Mouse (Mus musculus): ENCODE measurements around the gene Tsfm.
"Not testable (repeated sequence)": the region's sequence is repeated elsewhere in the genome, so short reads cannot be mapped to it uniquely, and the experiment has no call there.

The Tsfm gene

GRCm38 (mm10) chr10:127030336-127031296 lies at the start of gene Tsfm:
Tsfm (minus strand) TSS chr10:127030840.
- peak; percentile 91 to 95 for DNase-seq (ENCODE audit: low spot score in 2 of 2)

DNA sequence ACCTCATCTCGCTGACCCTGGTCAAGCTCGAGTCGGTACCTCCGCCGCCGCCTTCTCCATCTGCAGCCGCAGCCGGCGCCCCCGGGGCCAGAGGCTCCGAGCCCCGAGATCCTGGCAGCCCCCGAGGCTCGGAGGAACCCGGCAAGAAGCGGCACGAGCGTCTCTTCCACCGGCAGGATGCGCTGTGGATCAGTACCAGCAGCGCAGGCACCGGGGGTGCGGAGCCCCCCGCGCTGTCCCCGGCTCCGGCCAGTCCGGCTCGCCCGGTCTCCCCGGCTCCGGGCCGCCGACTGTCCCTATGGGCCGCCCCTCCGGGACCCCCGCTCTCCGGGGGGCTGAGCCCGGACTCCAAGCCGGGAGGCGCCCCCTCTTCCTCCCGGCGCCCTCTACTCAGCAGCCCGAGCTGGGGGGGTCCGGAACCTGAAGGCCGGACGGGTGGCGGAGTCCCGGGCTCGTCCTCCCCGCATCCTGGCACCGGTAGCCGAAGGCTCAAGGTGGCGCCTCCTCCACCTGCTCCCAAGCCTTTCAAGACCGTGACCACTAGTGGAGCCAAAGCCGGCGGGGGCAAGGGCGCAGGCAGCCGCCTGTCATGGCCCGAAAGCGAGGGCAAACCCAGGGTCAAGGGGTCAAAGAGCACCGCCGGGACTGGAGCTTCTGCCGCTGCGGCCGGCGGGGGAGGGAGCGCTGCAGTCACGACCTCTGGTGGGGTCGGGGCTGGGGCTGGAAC lies 49.2 kb upstream of the Tsfm start:
- DNase-seq (ENCODE audit: low spot score in 2 of 2), result no peak

DNA sequence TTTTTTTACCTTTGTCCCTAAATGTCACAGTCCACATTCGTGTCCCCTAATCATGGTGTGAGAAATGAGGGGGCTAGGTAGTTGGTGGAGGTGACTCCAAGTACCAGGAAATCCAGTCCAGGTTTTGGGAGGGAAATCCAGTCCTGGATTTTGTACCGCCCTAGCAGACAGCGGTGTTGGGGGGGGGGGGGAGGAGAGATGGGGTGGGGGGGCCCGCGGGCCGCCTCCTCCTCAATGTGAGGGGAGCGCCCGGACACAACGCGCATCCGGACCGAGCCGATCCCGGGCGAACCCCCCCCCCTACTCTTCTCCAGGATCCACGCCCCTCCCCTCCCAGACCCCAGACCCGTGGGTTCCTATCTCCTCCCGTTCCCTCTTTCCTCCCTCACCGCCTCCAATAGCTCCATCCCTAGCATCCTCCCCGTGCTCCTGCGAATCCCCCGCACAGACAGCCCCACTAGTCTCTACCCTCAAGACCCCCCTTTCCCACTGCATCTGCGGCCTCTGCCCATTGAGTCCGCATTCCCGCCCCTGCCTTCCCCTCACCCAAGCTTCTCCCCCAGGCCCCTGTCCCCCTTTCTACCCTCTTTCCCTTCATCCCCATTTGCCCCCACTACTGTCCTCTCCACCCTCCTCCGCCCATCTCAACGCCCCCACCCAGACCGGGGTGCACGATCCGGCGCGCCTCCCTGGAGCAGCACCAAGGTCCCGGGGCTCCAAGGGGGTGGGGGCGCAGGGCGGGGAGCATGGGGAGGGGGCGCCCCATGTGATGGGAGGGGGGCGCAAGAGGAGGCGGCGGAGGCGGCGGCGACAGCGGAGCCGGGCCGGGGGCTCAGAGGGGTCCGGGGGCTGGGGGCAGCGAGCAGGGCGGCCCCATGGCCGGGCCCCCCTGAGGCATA lies 48.3 kb upstream of the Tsfm start:
- DNase-seq (ENCODE audit: low spot score in 2 of 2), result no peak

DNA sequence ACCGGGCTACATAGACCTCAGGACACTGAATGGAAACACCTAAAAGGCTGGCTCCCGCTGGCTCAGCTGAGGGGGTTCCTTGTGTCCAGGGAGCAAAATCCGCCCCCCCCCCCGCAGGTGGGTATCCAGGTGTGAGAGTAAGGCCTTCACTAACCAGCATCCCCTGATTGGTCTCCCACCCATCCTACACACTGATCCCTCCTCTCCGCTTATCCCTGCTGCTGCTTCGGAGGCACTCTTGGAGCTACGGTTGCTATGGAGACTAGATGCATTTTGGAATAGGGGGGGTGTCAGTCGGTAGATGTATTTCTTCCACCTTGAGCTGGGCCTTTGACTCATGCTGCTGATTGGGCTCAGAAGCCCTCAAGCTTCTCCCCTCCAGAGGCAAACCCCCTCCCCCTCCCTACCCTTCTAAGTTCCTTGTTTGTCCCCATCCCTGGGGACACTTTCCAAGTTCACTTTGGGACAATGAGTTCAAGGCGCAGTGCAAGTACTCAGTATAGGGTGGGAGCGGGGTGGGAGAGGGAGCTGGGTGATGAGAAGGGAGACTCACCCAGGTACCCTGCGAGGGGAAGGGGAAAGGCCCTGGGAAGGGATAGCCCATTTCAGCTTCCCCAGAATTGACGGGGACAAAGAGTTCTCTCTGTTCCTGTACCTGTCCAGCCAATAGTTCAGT lies 47.5 kb upstream of the Tsfm start:
- DNase-seq (ENCODE audit: low spot score in 2 of 2), result no peak

DNA sequence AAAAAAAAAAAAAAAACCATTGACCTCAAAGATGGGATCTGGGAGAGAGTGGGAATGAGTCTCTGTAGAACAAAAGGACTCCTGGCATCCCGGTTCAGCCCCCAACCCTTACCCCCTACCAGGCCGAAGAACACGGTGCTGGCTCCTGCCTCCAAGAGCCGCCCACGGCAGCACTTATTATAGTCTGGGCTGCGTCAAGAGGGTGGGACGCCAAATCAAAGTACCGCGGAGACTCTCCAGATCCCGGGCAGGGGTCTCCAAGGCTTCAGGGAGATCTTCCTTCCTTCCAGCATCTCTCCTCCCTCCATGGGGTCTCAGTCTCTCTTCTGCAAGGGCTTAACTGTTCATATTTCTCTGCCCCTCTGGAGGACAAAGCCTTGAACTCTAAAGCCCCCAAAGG lies 46.9 kb upstream of the Tsfm start:
- no peak for DNase-seq (ENCODE audit: low spot score in 2 of 2)

GRCm38 (mm10) chr10:127076082-127076481 lies 45.4 kb upstream of the Tsfm start:
- peak in 1 of 2 experiments; percentile 64 for DNase-seq (ENCODE audit: low spot score in 2 of 2)

- DNase-seq (ENCODE audit: low spot score in 2 of 2), result no peak
Measured at GRCm38 (mm10) chr10:127075651-127076050, 45.0 kb upstream of the Tsfm start.

DNA sequence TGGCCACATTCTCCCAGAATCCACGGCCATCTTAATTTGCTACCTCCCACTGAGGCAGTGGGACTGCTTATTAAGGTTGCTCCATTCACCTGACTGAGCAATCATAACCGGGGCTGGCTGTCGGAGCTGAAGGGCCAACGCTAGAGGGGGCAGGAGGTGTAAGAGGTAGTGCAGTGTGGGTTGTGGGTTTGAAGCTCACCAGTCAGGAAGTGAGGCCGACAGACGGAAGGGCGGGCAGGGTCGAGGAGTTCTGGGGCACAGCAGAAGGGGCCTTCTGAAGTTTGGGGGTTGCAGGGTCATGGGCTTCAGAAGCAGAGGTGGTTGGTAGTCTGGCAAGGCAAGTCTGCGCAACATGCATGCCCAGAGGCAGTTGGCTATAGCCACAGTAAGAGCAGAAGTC lies 44.4 kb upstream of the Tsfm start, which contains the start of gene Agap2:
Gene Agap2, plus strand, starts transcription at position 205 of the 400 bp plus-strand sequence.
- DNase-seq (ENCODE audit: low spot score in 2 of 2), result peak; percentile 56 to 79

DNA sequence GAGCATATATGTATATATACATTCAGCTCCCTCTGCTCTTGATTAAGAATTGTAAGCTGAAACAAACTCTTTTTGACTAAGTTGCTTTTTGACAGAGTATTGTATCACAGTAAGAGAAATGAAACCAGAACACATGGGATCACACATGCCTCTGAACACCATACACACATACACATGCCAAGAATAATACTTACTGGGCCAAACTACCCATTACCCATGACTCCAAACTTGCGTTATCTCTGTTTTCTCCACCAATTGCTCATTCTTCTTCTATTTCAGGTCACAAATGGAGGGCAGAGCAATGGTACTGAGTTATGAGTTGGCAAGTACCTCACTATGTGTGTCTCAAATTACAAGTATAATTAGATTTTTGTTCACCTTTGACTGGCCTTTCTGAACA lies 43.3 kb upstream of the Tsfm start:
- no peak for DNase-seq (ENCODE audit: low spot score in 2 of 2)

- not testable (repeated sequence) for DNase-seq (ENCODE audit: low spot score in 2 of 2)
Measured at GRCm38 (mm10) chr10:127072969-127073368, 42.3 kb upstream of the Tsfm start.

GRCm38 (mm10) chr10:127072270-127072669 lies 41.6 kb upstream of the Tsfm start:
- not testable (repeated sequence) for DNase-seq (ENCODE audit: low spot score in 2 of 2)

GRCm38 (mm10) chr10:127071203-127071602 lies 40.6 kb upstream of the Tsfm start:
- DNase-seq (ENCODE audit: low spot score in 2 of 2), result no peak

GRCm38 (mm10) chr10:127070190-127071121 lies 39.8 kb upstream of the Tsfm start, which contains the start of gene Tspan31:
Tspan31 (minus strand) TSS chr10:127070264.
- DNase-seq (ENCODE audit: low spot score in 2 of 2), result peak; percentile 40 to 76

DNA sequence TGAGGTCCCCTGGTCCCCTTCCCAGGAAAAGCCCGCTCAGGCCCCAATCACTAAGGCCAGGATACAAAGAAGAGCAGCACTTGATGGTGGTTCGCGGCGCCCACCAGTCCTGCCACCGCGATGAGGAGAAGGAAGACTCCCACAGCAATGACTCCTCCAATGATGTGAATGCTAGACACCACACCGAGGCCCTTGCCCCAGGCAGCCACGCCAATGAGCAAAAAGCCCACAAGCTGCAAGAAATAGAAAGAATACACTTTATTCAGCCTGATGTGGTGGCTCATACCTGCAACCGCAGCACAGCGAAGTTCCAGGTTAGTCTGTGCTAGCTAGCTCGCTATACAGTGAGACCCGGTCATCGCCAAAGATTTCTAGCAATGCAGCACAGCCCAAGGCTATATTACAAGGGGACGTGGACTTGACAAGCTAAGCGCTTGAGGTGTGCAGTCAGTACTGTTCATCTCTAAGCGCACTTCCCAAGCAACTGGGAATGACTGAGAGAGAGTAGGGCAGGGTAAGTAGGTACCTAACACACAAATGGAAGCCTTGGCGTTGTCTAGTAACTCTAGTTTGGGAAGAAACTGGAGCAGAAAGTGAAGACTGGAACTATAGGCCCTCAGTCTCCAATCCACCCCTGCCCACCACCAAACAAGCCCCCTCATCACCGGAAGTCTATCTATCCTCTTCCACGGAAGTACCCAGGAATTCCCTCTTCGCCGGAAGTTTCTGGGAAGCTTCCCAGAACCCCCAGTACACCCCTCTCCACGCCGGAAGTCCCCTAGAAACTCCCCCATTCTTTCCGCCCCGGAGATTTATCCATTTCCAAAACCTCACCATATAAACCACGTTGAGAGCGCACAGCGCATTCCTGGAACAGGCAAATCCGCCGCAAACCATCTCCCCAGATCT lies 38.9 kb upstream of the Tsfm start:
- DNase-seq (ENCODE audit: low spot score in 2 of 2), result no peak

DNA sequence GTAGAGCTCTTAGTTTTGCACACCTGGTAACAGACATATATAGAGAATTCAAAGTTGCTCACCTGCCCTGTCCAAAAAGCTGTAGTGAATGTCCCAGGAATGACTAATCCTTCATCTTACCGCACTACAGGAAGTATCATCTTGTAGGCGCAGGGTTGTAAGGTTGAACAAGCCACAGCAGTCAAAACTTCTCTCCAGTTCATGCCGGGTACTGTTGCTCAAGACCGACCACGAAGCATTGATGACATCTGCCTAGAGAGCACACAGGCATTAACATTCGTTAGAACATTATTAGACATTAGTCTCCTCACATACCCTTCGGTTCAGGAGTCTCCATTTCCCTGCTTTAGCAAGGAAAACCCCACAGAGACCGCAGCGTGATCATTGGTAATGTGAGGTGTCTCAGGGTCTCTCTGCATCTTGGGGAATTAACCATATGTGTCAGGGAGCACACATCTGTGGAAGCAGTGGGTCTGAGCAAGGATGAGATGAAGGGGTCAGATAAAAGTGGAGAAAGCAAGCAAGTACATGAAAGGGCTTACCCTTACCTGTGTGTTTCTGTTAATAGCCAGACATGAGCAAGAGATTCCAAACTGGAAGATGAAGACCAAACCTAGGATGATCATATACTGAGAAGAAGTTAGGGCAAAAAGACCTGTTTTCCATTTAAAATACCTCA lies 37.9 kb upstream of the Tsfm start:
- no peak for DNase-seq (ENCODE audit: low spot score in 2 of 2)

DNA sequence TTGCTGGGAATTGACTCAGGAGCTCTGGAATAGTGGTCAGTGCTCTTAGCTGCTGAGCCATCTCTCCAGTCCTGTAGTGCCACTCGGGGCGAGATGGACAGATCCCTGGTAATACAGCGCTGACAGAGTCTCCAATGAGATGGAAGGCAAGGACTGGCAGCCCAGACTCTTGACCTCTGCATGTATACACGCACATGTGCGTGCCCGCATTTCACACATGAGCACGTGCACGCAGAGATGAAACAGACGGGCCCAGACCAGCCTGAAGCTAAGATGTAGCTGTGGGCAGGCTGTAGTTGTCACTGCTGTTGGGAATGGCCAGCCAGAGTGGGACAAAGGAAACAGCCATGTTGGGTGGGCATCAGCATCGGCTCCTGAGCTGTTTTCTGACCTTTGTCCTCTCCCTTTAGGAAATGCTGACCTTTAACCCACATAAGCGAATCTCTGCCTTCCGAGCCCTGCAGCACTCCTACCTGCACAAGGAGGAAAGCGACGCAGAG lies 35.9 kb upstream of the Tsfm start:
- DNase-seq (ENCODE audit: low spot score in 2 of 2), result no peak

GRCm38 (mm10) chr10:127065981-127066380 lies 35.3 kb upstream of the Tsfm start:
- DNase-seq (ENCODE audit: low spot score in 2 of 2), result no peak

Data from spleen, postnatal 10 days (tissue).